Mouse (Mus musculus): ENCODE data around the gene Tmeff1. TPM values are rescaled to one million over a fixed set of nuclear protein-coding genes. Genes with fewer than 3 reads are reported as not detected.

Gene Tmeff1
- polyA plus RNA-seq, 1 experiment from 2014 or later = 276 TPM

- Histone ChIP-seq H3K27me3 (replicated peaks) (no peaks in the 10 kb centered on the region), H3K36me3 (no peaks in the 10 kb centered on the region), H3K27ac (replicated peaks) (no peak overlapping the region), H3K4me3 (replicated peaks) (no peak overlapping the region), H3K4me2 (no peak overlapping the region), H3K9ac (replicated peaks) (no peak overlapping the region), H3K9me3 (replicated peaks) (no peaks in the 10 kb centered on the region), H3K4me1 (no peaks in the 10 kb centered on the region)
- no peak for ATAC-seq (ENCODE audit: low FRiP score)
- 59% methylated on average over 4 of the region's 4 CpGs for WGBS
Observed at GRCm38 (mm10) chr4:48578399-48578798, 6.6 kb upstream of the Tmeff1 start.

GRCm38 (mm10) chr4:48579475-48580110 is 5.4 kb upstream of the Tmeff1 start:
- Histone ChIP-seq H3K4me2 (no peak overlapping the region), H3K9me3 (replicated peaks) (no peaks in the 10 kb centered on the region), H3K36me3 (no peaks in the 10 kb centered on the region), H3K9ac (replicated peaks) (no peak overlapping the region), H3K4me3 (replicated peaks) (no peak overlapping the region), H3K27ac (replicated peaks) (no peak overlapping the region), H3K4me1 (no peaks in the 10 kb centered on the region), H3K27me3 (replicated peaks) (no peaks in the 10 kb centered on the region)
- no peak for ATAC-seq (ENCODE audit: low FRiP score)
- 61% methylated on average over 6 of the region's 6 CpGs for WGBS

GRCm38 (mm10) chr4:48581201-48581600 is 3.8 kb upstream of the Tmeff1 start:
- Histone ChIP-seq H3K36me3 (no peaks in the 10 kb centered on the region), H3K4me1 (no peaks in the 10 kb centered on the region; the same call in 1 of the 2 replicates), H3K27ac (replicated peaks) (no peak overlapping the region), H3K27me3 (replicated peaks) (no peaks in the 10 kb centered on the region), H3K4me2 (no peak overlapping the region), H3K4me3 (replicated peaks) (no peak overlapping the region), H3K9me3 (replicated peaks) (no peaks in the 10 kb centered on the region), H3K9ac (replicated peaks) (no peak overlapping the region)
- WGBS = 17% methylated on average over 2 of the region's 2 CpGs
- ATAC-seq (ENCODE audit: low FRiP score) = no peak

- 55% methylated on average over 2 of the region's 3 CpGs for WGBS
- H3K27me3 ChIP-seq (replicated peaks) = no peaks in the 10 kb centered on the region
- H3K4me3 ChIP-seq (replicated peaks) = no peak overlapping the region
- H3K4me1 ChIP-seq = peaks cover 7% of the 10 kb centered on the region
- no peak overlapping the region for H3K4me2 ChIP-seq
- no peaks in the 10 kb centered on the region for H3K9me3 ChIP-seq (replicated peaks)
- no peak overlapping the region for H3K27ac ChIP-seq (replicated peaks)
- no peak for ATAC-seq (ENCODE audit: low FRiP score)
- H3K36me3 ChIP-seq = no peaks in the 10 kb centered on the region
- H3K9ac ChIP-seq (replicated peaks) = no peak overlapping the region
Observed at GRCm38 (mm10) chr4:48581993-48582392, 3.0 kb upstream of the Tmeff1 start.

- Histone ChIP-seq H3K4me1 (peaks cover 12% of the 10 kb centered on the region), H3K36me3 (no peaks in the 10 kb centered on the region), H3K27ac (replicated peaks) (no peak overlapping the region), H3K4me3 (replicated peaks) (no peak overlapping the region), H3K9ac (replicated peaks) (no peak overlapping the region), H3K4me2 (no peak overlapping the region), H3K9me3 (replicated peaks) (no peaks in the 10 kb centered on the region), H3K27me3 (replicated peaks) (no peaks in the 10 kb centered on the region)
- 48% methylated on average over 2 of the region's 2 CpGs for WGBS
- no peak for ATAC-seq (ENCODE audit: low FRiP score)
Observed at GRCm38 (mm10) chr4:48582941-48583340, 2.0 kb upstream of the Tmeff1 start.

- WGBS = under 1% methylated on average over 74 of the region's 92 CpGs
- peak overlapping the region; percentile 95 for H3K27ac ChIP-seq (replicated peaks)
- no peaks in the 10 kb centered on the region for H3K36me3 ChIP-seq
- no peaks in the 10 kb centered on the region for H3K9me3 ChIP-seq (replicated peaks)
- H3K9ac ChIP-seq (replicated peaks) = peak overlapping the region; percentile 81
- H3K4me3 ChIP-seq (replicated peaks) = peak overlapping the region; percentile 61
- H3K4me2 ChIP-seq = peak overlapping the region; percentile 87
- H3K27me3 ChIP-seq (replicated peaks) = no peaks in the 10 kb centered on the region
- peak; percentile 75 for ATAC-seq (ENCODE audit: low FRiP score)
- peaks cover 17% of the 10 kb centered on the region for H3K4me1 ChIP-seq
Observed at GRCm38 (mm10) chr4:48585241-48586098, 496 bp downstream of the Tmeff1 start.

- no peaks in the 10 kb centered on the region for H3K9me3 ChIP-seq (replicated peaks)
- WGBS = 1% methylated on average over 12 of the region's 12 CpGs
- peak overlapping the region; percentile 81 for H3K9ac ChIP-seq (replicated peaks)
- H3K27ac ChIP-seq (replicated peaks) = peak overlapping the region; percentile 95
- no peaks in the 10 kb centered on the region for H3K36me3 ChIP-seq
- peak overlapping the region; percentile 87 for H3K4me2 ChIP-seq
- H3K27me3 ChIP-seq (replicated peaks) = no peaks in the 10 kb centered on the region
- peaks cover 17% of the 10 kb centered on the region for H3K4me1 ChIP-seq
- H3K4me3 ChIP-seq (replicated peaks) = peak overlapping the region; percentile 61
- peak; percentile 39 for ATAC-seq (ENCODE audit: low FRiP score)
Observed at GRCm38 (mm10) chr4:48586099-48586821, 1.3 kb downstream of the Tmeff1 start.

GRCm38 (mm10) chr4:48587526-48587925 is 2.6 kb downstream of the Tmeff1 start:
- H3K4me1 ChIP-seq = peaks cover 17% of the 10 kb centered on the region
- H3K27me3 ChIP-seq (replicated peaks) = no peaks in the 10 kb centered on the region
- H3K9me3 ChIP-seq (replicated peaks) = no peaks in the 10 kb centered on the region
- no peaks in the 10 kb centered on the region for H3K36me3 ChIP-seq
- no peak overlapping the region; the same call in 1 of the 2 replicates for H3K4me2 ChIP-seq
- no peak overlapping the region for H3K27ac ChIP-seq (replicated peaks)
- ATAC-seq (ENCODE audit: low FRiP score) = no peak
- H3K9ac ChIP-seq (replicated peaks) = no peak overlapping the region
- WGBS = 94% methylated on average over 2 of the region's 2 CpGs
- H3K4me3 ChIP-seq (replicated peaks) = no peak overlapping the region

- H3K27me3 ChIP-seq (replicated peaks) = no peaks in the 10 kb centered on the region
- H3K4me3 ChIP-seq (replicated peaks) = no peak overlapping the region
- H3K9me3 ChIP-seq (replicated peaks) = no peaks in the 10 kb centered on the region
- 63% methylated on average over 9 of the region's 9 CpGs for whole genome bisulfite sequencing
- no peak overlapping the region for H3K4me2 ChIP-seq
- H3K27ac ChIP-seq (replicated peaks) = no peak overlapping the region
- no peaks in the 10 kb centered on the region; the same call in 1 of the 2 replicates for H3K36me3 ChIP-seq
- no peak for ATAC-seq (ENCODE audit: low FRiP score)
- H3K9ac ChIP-seq (replicated peaks) = no peak overlapping the region
- H3K4me1 ChIP-seq = peaks cover 17% of the 10 kb centered on the region
Observed at GRCm38 (mm10) chr4:48588576-48588975, 3.6 kb downstream of the Tmeff1 start.

- ATAC-seq (ENCODE audit: low FRiP score) = no peak
- Histone ChIP-seq H3K4me1 (peaks cover 17% of the 10 kb centered on the region), H3K4me3 (replicated peaks) (no peak overlapping the region), H3K27me3 (replicated peaks) (no peaks in the 10 kb centered on the region), H3K27ac (replicated peaks) (no peak overlapping the region), H3K9me3 (replicated peaks) (no peaks in the 10 kb centered on the region), H3K36me3 (no peaks in the 10 kb centered on the region; the same call in 1 of the 2 replicates), H3K9ac (replicated peaks) (no peak overlapping the region), H3K4me2 (no peak overlapping the region)
- WGBS = 89% methylated on average over 7 of the region's 7 CpGs
Observed at GRCm38 (mm10) chr4:48590862-48591261, 5.9 kb downstream of the Tmeff1 start.

- H3K36me3 ChIP-seq = no peaks in the 10 kb centered on the region; the same call in 1 of the 2 replicates
- H3K4me1 ChIP-seq = peaks cover 16% of the 10 kb centered on the region
- no peak overlapping the region for H3K4me2 ChIP-seq
- H3K9me3 ChIP-seq (replicated peaks) = no peaks in the 10 kb centered on the region
- 88% methylated on average over 3 of the region's 3 CpGs for whole genome bisulfite sequencing
- no peak for ATAC-seq (ENCODE audit: low FRiP score)
- H3K27ac ChIP-seq (replicated peaks) = no peak overlapping the region
- no peaks in the 10 kb centered on the region for H3K27me3 ChIP-seq (replicated peaks)
- H3K4me3 ChIP-seq (replicated peaks) = no peak overlapping the region
- H3K9ac ChIP-seq (replicated peaks) = no peak overlapping the region
Observed at GRCm38 (mm10) chr4:48591390-48591789, 6.4 kb downstream of the Tmeff1 start.
